Comparison of ENCODE assay signal across 26 mouse cellular contexts in the genomic region with DNA sequence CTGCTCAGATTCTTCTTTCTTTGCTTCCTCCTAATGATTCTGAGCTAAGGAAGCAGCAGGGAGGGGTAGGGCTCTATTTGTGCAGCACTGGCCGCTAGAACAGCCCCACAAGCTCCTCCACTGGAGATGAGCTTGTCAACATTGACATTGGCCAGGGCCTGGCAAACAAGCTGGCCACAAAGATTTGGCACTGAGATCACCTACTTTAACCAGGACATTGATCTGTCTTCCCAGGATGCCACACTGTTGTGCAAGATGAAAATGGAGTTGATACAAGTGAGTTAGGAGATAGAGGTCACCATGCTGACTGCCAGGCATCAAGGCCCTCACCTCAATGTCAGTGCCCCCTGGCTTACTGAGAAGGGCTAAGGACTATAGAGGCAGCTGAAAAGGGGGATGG.
"Had no signal": no experiment of that assay in that cellular context is flagged by ENCODE, and none has a peak within 500 bp of the region (broad histone marks: within the 10 kb centered on the region; RNA-seq: fewer than 3 reads in every experiment).

No protein-coding gene starts in this region.

- H3K27me3 ChIP-seq: embryonic facial prominence, embryonic 12.5 days; embryonic facial prominence, embryonic 13.5 days; embryonic facial prominence, embryonic 15.5 days; forebrain, embryonic 12.5 days; forebrain, embryonic 13.5 days; forebrain, embryonic 15.5 days had no signal

- H3K36me3 ChIP-seq: embryonic facial prominence, embryonic 10.5 days; embryonic facial prominence, embryonic 12.5 days; embryonic facial prominence, embryonic 13.5 days; embryonic facial prominence, embryonic 15.5 days; forebrain, embryonic 10.5 days; forebrain, embryonic 12.5 days; forebrain, embryonic 15.5 days had no signal

- H3K4me1 ChIP-seq: embryonic facial prominence, embryonic 10.5 days; embryonic facial prominence, embryonic 12.5 days; embryonic facial prominence, embryonic 13.5 days; embryonic facial prominence, embryonic 15.5 days; forebrain, embryonic 10.5 days; forebrain, embryonic 12.5 days; forebrain, embryonic 13.5 days; forebrain, embryonic 15.5 days had no signal

- DNase-seq: cerebellum, adult 9-10 months; cerebellum, adult 9-11 months; cerebellum, postnatal 10 days; cerebellum, postnatal 14 days; cerebellum, postnatal 25 days; cerebellum, postnatal 36 days; embryo, embryonic 11 days; forebrain, postnatal 0 days; gastrocnemius, adult 2 months; gastrocnemius, postnatal 10 days; gastrocnemius, postnatal 14 days; gastrocnemius, postnatal 25 days; gastrocnemius, postnatal 36 days; heart, adult 18-20 months; heart, adult 2 months had no signal

- H3K9me3 ChIP-seq: embryonic facial prominence, embryonic 10.5 days; embryonic facial prominence, embryonic 12.5 days; embryonic facial prominence, embryonic 13.5 days; embryonic facial prominence, embryonic 15.5 days; forebrain, embryonic 12.5 days; forebrain, embryonic 13.5 days; forebrain, embryonic 15.5 days had no signal

- H3K4me3 ChIP-seq: embryonic facial prominence, embryonic 10.5 days; embryonic facial prominence, embryonic 12.5 days; embryonic facial prominence, embryonic 13.5 days; embryonic facial prominence, embryonic 15.5 days; erythroblast, embryonic 14.5 days; forebrain, embryonic 10.5 days; forebrain, embryonic 12.5 days; forebrain, embryonic 13.5 days; forebrain, embryonic 15.5 days; gastrocnemius, adult 2 months; heart, adult 2 months had no signal

- ATAC-seq: forebrain, embryonic 13.5 days; forebrain, embryonic 14.5 days; forebrain, embryonic 15.5 days; forebrain, embryonic 16.5 days; forebrain, postnatal 0 days had no signal

- H3K9ac ChIP-seq: embryonic facial prominence, embryonic 12.5 days; embryonic facial prominence, embryonic 13.5 days; embryonic facial prominence, embryonic 15.5 days; forebrain, embryonic 12.5 days; forebrain, embryonic 13.5 days; forebrain, embryonic 15.5 days; forebrain, postnatal 0 days had no signal

- H3K4me2 ChIP-seq: embryonic facial prominence, embryonic 12.5 days; embryonic facial prominence, embryonic 13.5 days; embryonic facial prominence, embryonic 15.5 days; forebrain, embryonic 12.5 days; forebrain, embryonic 13.5 days; forebrain, embryonic 15.5 days had no signal

- H3K27ac ChIP-seq: embryonic facial prominence, embryonic 10.5 days; embryonic facial prominence, embryonic 12.5 days; embryonic facial prominence, embryonic 13.5 days; embryonic facial prominence, embryonic 15.5 days; forebrain, embryonic 10.5 days; forebrain, embryonic 12.5 days; forebrain, embryonic 13.5 days; forebrain, embryonic 15.5 days; gastrocnemius, adult 2 months; heart, adult 2 months had no signal
